Mouse (Mus musculus) kidney, embryonic 15.5 days (tissue): ENCODE results near the gene Kif3a. TPM values are rescaled to one million over a fixed set of nuclear protein-coding genes. Genes with fewer than 3 reads are reported as not detected.

Source experiments
- ATAC-seq: fragments of 200-750 bp; cut with Nextera tagmentation; replicated peaks from 2 replicates; pipeline ENCODE4 v1.8.0; 2017; ENCODE audit warnings: moderate TSS enrichment; ENCODE audit not compliant: low FRiP score
- H3K27ac ChIP-seq: fragments of 300-500 bp; sonication (generic); 2 replicates; pipeline ENCODE4 v1.5.1; 2015; ENCODE audit warnings: mild to moderate bottlenecking, inconsistent platforms
- H3K27me3 ChIP-seq: fragments of 300-500 bp; sonication (generic); 2 replicates; pipeline ENCODE4 v1.6.1; 2015; ENCODE audit warnings: inconsistent platforms
- H3K36me3 ChIP-seq: fragments of 300-500 bp; sonication (generic); 2 replicates; pipeline ENCODE4 v1.6.1; 2015; ENCODE audit warnings: inconsistent platforms
- H3K4me1 ChIP-seq: fragments of 300-500 bp; sonication (generic); 2 replicates; pipeline ENCODE4 v1.6.1; 2015; ENCODE audit warnings: inconsistent platforms
- H3K4me2 ChIP-seq: fragments of 300-500 bp; sonication (generic); 2 replicates; pipeline ENCODE4 v1.6.1; 2015; ENCODE audit warnings: moderate library complexity, mild to moderate bottlenecking, inconsistent platforms
- H3K4me3 ChIP-seq: fragments of 300-500 bp; sonication (generic); replicated peaks from 2 replicates; pipeline ENCODE4 v1.5.1; 2015; ENCODE audit warnings: mild to moderate bottlenecking, inconsistent platforms
- H3K9ac ChIP-seq: fragments of 300-500 bp; sonication (generic); 2 replicates; pipeline ENCODE4 v1.6.1; 2015; ENCODE audit warnings: mild to moderate bottlenecking, inconsistent platforms
- H3K9me3 ChIP-seq: fragments of 300-500 bp; sonication (generic); replicated peaks from 2 replicates; pipeline ENCODE4 v1.6.1; 2016; ENCODE audit warnings: inconsistent platforms
- WGBS: fragments of 180-500 bp; shearing (Covaris S2); methylation state at CpG from one replicate; pipeline ENCODE4 v1.1.7; 2015; ENCODE audit warnings: mixed read lengths; 5-methylcytosine and 5-hydroxymethylcytosine counted together
- polyA plus RNA-seq: library from polyadenylated mRNA; unstranded; fragments of >200 nt; fragmentation: Nextera tagmentation; extraction: Ambion mirVana; gene quantifications from 2 replicates; pipeline ENCODE4 v1.2.1, GENCODE M21; 2015

Gene Kif3a
- polyA plus RNA-seq, 1 experiment from 2014 or later: 68.6 TPM

- no peaks in the 10 kb centered on the region for H3K9me3 ChIP-seq
- H3K4me3 ChIP-seq: no peak overlapping the region
- H3K27me3 ChIP-seq: no peaks in the 10 kb centered on the region
- no peak overlapping the region for H3K9ac ChIP-seq
- WGBS: 93% methylated on average over 4 of the region's 4 CpGs
- ATAC-seq: no peak
- H3K36me3 ChIP-seq: no peaks in the 10 kb centered on the region
- no peak overlapping the region for H3K27ac ChIP-seq
- no peaks in the 10 kb centered on the region for H3K4me1 ChIP-seq
- no peak overlapping the region for H3K4me2 ChIP-seq
Observed at GRCm38 (mm10) chr11:53620094-53620493, 52.9 kb downstream of the Kif3a start.

- Histone ChIP-seq H3K4me3 (no peak overlapping the region), H3K9ac (no peak overlapping the region), H3K4me1 (no peaks in the 10 kb centered on the region), H3K36me3 (no peaks in the 10 kb centered on the region), H3K27ac (no peak overlapping the region), H3K27me3 (no peaks in the 10 kb centered on the region), H3K9me3 (no peaks in the 10 kb centered on the region), H3K4me2 (no peak overlapping the region)
- no peak for ATAC-seq
- WGBS: 76% methylated on average over 11 of the region's 11 CpGs
Observed at GRCm38 (mm10) chr11:53621582-53622439, 54.6 kb downstream of the Kif3a start.

- peaks cover 4% of the 10 kb centered on the region; the same call in 1 of the 2 replicates for H3K4me1 ChIP-seq
- no peak overlapping the region for H3K4me3 ChIP-seq
- no peaks in the 10 kb centered on the region for H3K9me3 ChIP-seq
- 0 out of 2 replicates have a peak, but pooled peaks cover 3% of the 10 kb centered on the region for H3K27me3 ChIP-seq
- H3K36me3 ChIP-seq: no peaks in the 10 kb centered on the region
- WGBS: 73% methylated on average over 6 of the region's 6 CpGs
- ATAC-seq: no peak
- H3K9ac ChIP-seq: no peak overlapping the region
- H3K4me2 ChIP-seq: no peak overlapping the region
- no peak overlapping the region for H3K27ac ChIP-seq
Observed at GRCm38 (mm10) chr11:53622440-53622806, 55.2 kb downstream of the Kif3a start.

- Histone ChIP-seq H3K4me2 (no peak overlapping the region), H3K9me3 (no peaks in the 10 kb centered on the region), H3K27ac (no peak overlapping the region), H3K9ac (no peak overlapping the region), H3K4me3 (no peak overlapping the region), H3K4me1 (peaks cover 4% of the 10 kb centered on the region; the same call in 1 of the 2 replicates), H3K36me3 (no peaks in the 10 kb centered on the region), H3K27me3 (0 out of 2 replicates have a peak, but pooled peaks cover 3% of the 10 kb centered on the region)
- WGBS: 74% methylated on average over 9 of the region's 9 CpGs
- ATAC-seq: no peak
Observed at GRCm38 (mm10) chr11:53623573-53623972, 56.4 kb downstream of the Kif3a start.

GRCm38 (mm10) chr11:53624124-53624523 is 56.9 kb downstream of the Kif3a start:
- H3K9ac ChIP-seq: no peak overlapping the region
- no peak overlapping the region for H3K27ac ChIP-seq
- H3K36me3 ChIP-seq: no peaks in the 10 kb centered on the region
- 94% methylated on average over 2 of the region's 2 CpGs for WGBS
- H3K9me3 ChIP-seq: no peaks in the 10 kb centered on the region
- no peak overlapping the region for H3K4me3 ChIP-seq
- no peak overlapping the region for H3K4me2 ChIP-seq
- peaks cover 4% of the 10 kb centered on the region; the same call in 1 of the 2 replicates for H3K4me1 ChIP-seq
- no peak for ATAC-seq
- 0 out of 2 replicates have a peak, but pooled peaks cover 3% of the 10 kb centered on the region for H3K27me3 ChIP-seq

- no peak overlapping the region for H3K4me3 ChIP-seq
- no peak overlapping the region for H3K9ac ChIP-seq
- H3K4me1 ChIP-seq: peaks cover 4% of the 10 kb centered on the region; the same call in 1 of the 2 replicates
- no peaks in the 10 kb centered on the region for H3K36me3 ChIP-seq
- WGBS: 53% methylated on average over 17 of the region's 17 CpGs
- no peak overlapping the region for H3K27ac ChIP-seq
- H3K9me3 ChIP-seq: no peaks in the 10 kb centered on the region
- no peak overlapping the region for H3K4me2 ChIP-seq
- no peak for ATAC-seq
- 0 out of 2 replicates have a peak, but pooled peaks cover 3% of the 10 kb centered on the region for H3K27me3 ChIP-seq
Observed at GRCm38 (mm10) chr11:53626802-53627373, 59.7 kb downstream of the Kif3a start.

- no peak for ATAC-seq
- Histone ChIP-seq H3K9ac (no peak overlapping the region), H3K36me3 (no peaks in the 10 kb centered on the region), H3K27ac (no peak overlapping the region), H3K27me3 (0 out of 2 replicates have a peak, but pooled peaks cover 3% of the 10 kb centered on the region), H3K4me1 (peaks cover 4% of the 10 kb centered on the region; the same call in 1 of the 2 replicates), H3K4me3 (no peak overlapping the region), H3K4me2 (no peak overlapping the region), H3K9me3 (no peaks in the 10 kb centered on the region)
- 13% methylated on average over 1 of the region's 1 CpGs for WGBS
Observed at GRCm38 (mm10) chr11:53627859-53628258, 60.7 kb downstream of the Kif3a start.

GRCm38 (mm10) chr11:53632122-53632733 is 65.0 kb downstream of the Kif3a start:
- ATAC-seq: no peak
- no peak overlapping the region for H3K9ac ChIP-seq
- no peak overlapping the region for H3K4me3 ChIP-seq
- H3K4me2 ChIP-seq: no peak overlapping the region
- H3K4me1 ChIP-seq: peaks cover 19% of the 10 kb centered on the region
- 62% methylated on average over 14 of the region's 14 CpGs for WGBS
- H3K9me3 ChIP-seq: no peaks in the 10 kb centered on the region
- H3K27ac ChIP-seq: no peak overlapping the region
- peaks cover 25% of the 10 kb centered on the region for H3K27me3 ChIP-seq
- H3K36me3 ChIP-seq: no peaks in the 10 kb centered on the region

- H3K9ac ChIP-seq: no peak overlapping the region
- H3K36me3 ChIP-seq: no peaks in the 10 kb centered on the region
- no peaks in the 10 kb centered on the region for H3K9me3 ChIP-seq
- 80% methylated on average over 7 of the region's 7 CpGs for WGBS
- no peak overlapping the region for H3K27ac ChIP-seq
- no peak for ATAC-seq
- peaks cover 31% of the 10 kb centered on the region for H3K27me3 ChIP-seq
- no peak overlapping the region for H3K4me3 ChIP-seq
- H3K4me1 ChIP-seq: peaks cover 18% of the 10 kb centered on the region
- no peak overlapping the region for H3K4me2 ChIP-seq
Observed at GRCm38 (mm10) chr11:53633644-53634043, 66.5 kb downstream of the Kif3a start.

GRCm38 (mm10) chr11:53634556-53634955 is 67.4 kb downstream of the Kif3a start, which contains the start of gene Il13:
Gene Il13, minus strand, starts transcription at chr11:53634702.
- Histone ChIP-seq H3K9ac (no peak within 1 kb of the TSS), H3K36me3 (no peaks in the 10 kb centered on the region), H3K4me3 (no peak within 1 kb of the TSS), H3K27me3 (peaks cover 31% of the 10 kb centered on the region), H3K27ac (no peak within 1 kb of the TSS), H3K9me3 (no peaks in the 10 kb centered on the region), H3K4me2 (no peak within 1 kb of the TSS; the same call in 1 of the 2 replicates), H3K4me1 (peaks cover 18% of the 10 kb centered on the region)
- WGBS: 90% methylated on average over 8 of the region's 8 CpGs
- ATAC-seq: no peak

GRCm38 (mm10) chr11:53635590-53636182 is 68.5 kb downstream of the Kif3a start:
- Histone ChIP-seq H3K36me3 (no peaks in the 10 kb centered on the region), H3K4me2 (peak overlapping the region; percentile 82), H3K4me1 (peaks cover 18% of the 10 kb centered on the region), H3K4me3 (peak overlapping the region; percentile 42), H3K9me3 (no peaks in the 10 kb centered on the region), H3K27ac (no peak overlapping the region), H3K27me3 (peaks cover 35% of the 10 kb centered on the region), H3K9ac (0 out of 2 replicates have a peak overlapping the region, but pooled peaks have one; percentile 24)
- 38% methylated on average over 9 of the region's 9 CpGs for WGBS
- ATAC-seq: no peak
